Mouse (Mus musculus) kidney, adult 2 months (tissue): Measurements from ENCODE around the gene Gdpd4. TPM values are rescaled to one million over a fixed set of nuclear protein-coding genes. Genes with fewer than 3 reads are reported as not detected.

Source experiments
- DNase-seq: peaks from one replicate; pipeline ENCODE4 v3.0.0; 2021
- H3K27ac ChIP-seq: fragments of 200-500 bp; 2 replicates; pipeline ENCODE4 v1.5.1; 2012; ENCODE audit warnings: low read depth, low read length, control low read depth, inconsistent platforms; ENCODE audit not compliant: insufficient read depth
- H3K27me3 ChIP-seq: fragments of 200-500 bp; replicated peaks from 2 replicates; pipeline ENCODE4 v1.6.1; 2012; ENCODE audit warnings: mild to moderate bottlenecking, moderate library complexity, low read length, inconsistent platforms; ENCODE audit not compliant: control insufficient read depth, insufficient read depth
- H3K36me3 ChIP-seq: fragments of 200-500 bp; 2 replicates; pipeline ENCODE4 v1.6.1; 2012; ENCODE audit warnings: mild to moderate bottlenecking, moderate library complexity, low read length, inconsistent platforms; ENCODE audit not compliant: control insufficient read depth, insufficient read depth
- H3K4me1 ChIP-seq: fragments of 200-500 bp; 2 replicates; pipeline ENCODE4 v1.6.1; 2011; ENCODE audit warnings: low read length; ENCODE audit not compliant: control insufficient read depth, insufficient read depth
- H3K4me3 ChIP-seq: fragments of 200-500 bp; 2 replicates; pipeline ENCODE4 v1.5.1; 2011; ENCODE audit warnings: mild to moderate bottlenecking, low read depth, low read length, control low read depth; ENCODE audit not compliant: insufficient read depth
- CTCF ChIP-seq: fragments of 200-500 bp; conservative IDR thresholded peaks from 2 replicates; pipeline ENCODE4 v1.5.1; 2011; ENCODE audit warnings: low read depth, mild to moderate bottlenecking, control low read depth, low read length, moderate library complexity, mixed read lengths; ENCODE audit not compliant: insufficient read depth, insufficient read length
- POLR2A ChIP-seq: fragments of 200-500 bp; IDR thresholded peaks from one replicate; pipeline ENCODE4 v1.6.1; 2011; ENCODE audit warnings: low read depth, low read length, control low read depth
- WGBS: fragments of 180-500 bp; shearing (Covaris S2); methylation state at CpG from one replicate; pipeline ENCODE4 v1.1.7; 2018; 5-methylcytosine and 5-hydroxymethylcytosine counted together
- polyA plus RNA-seq: library from polyadenylated mRNA; depleted of rRNA; stranded (reverse); fragments of >200 nt; gene quantifications from 2 replicates; pipeline ENCODE4 v1.2.3, GENCODE M21; 2012

Gene Gdpd4
- polyA plus RNA-seq, 1 experiment, result not detected

DNA sequence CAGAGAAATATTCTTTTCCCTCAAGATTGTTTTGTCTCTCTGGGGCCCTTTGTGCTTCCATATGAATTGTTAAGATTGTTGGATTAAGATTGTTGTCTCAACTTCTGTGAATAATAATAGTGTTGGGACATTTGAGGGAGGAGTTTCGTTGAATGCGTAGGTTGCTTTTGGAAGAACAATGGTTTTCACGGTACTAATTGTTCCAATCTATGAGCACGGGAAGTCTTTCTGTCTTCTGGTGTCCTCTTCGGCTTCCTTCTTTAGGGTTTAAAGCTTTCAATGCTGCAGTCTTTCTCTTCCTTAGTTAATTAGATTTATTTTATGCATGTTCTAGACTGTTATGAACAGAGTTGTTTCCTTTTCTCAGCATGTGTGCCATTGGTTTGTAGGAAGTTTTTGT is 7.2 kb downstream of the Gdpd4 start:
- H3K4me3 ChIP-seq, result no peak overlapping the region
- TF ChIP-seq CTCF, result no peak
- no peak for TF ChIP-seq POLR2A
- DNase-seq, result no peak
- no peaks in the 10 kb centered on the region for H3K36me3 ChIP-seq
- no peak overlapping the region for H3K27ac ChIP-seq
- no peaks in the 10 kb centered on the region for H3K4me1 ChIP-seq
- WGBS, result 91% methylated on average over 5 of the region's 5 CpGs
- H3K27me3 ChIP-seq, result no peaks in the 10 kb centered on the region

GRCm38 (mm10) chr7:97944485-97944884 is 24.7 kb downstream of the Gdpd4 start:
- WGBS, result 90% methylated on average over 1 of the region's 1 CpGs
- TF ChIP-seq POLR2A (no peak), CTCF (no peak)

DNA sequence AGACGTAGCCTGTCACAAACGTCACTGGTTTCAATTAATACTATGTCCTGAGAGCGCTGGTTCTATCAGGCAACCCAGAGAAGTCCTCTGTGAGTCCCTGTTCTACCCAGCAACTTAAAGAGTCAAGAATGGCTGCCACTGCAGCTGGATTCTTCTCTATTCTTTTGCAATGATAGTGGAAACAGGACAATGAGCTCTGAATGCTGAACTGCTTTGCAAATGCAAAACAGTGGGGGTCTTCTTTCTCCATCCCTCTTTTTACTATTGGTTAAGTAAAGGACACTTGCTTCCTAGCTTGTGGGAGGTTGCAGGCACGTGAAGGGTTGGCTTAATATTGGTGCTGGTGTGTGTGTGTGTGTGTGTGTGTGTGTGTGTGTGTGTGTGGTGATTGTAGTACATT is 52.7 kb downstream of the Gdpd4 start:
- Histone ChIP-seq H3K4me1 (no peaks in the 10 kb centered on the region), H3K36me3 (no peaks in the 10 kb centered on the region), H3K27me3 (no peaks in the 10 kb centered on the region), H3K27ac (no peak overlapping the region), H3K4me3 (no peak overlapping the region)
- WGBS, result 44% methylated on average over 4 of the region's 4 CpGs
- TF ChIP-seq CTCF (no peak), POLR2A (no peak)
- no peak for DNase-seq

More at GRCm38 (mm10) chr7:97944485-97944884, 24.7 kb downstream of the Gdpd4 start:
- Histone ChIP-seq H3K27ac (no peak overlapping the region), H3K27me3 (no peaks in the 10 kb centered on the region), H3K36me3 (no peaks in the 10 kb centered on the region), H3K4me3 (no peak overlapping the region), H3K4me1 (no peaks in the 10 kb centered on the region)
- DNase-seq, result no peak

DNA sequence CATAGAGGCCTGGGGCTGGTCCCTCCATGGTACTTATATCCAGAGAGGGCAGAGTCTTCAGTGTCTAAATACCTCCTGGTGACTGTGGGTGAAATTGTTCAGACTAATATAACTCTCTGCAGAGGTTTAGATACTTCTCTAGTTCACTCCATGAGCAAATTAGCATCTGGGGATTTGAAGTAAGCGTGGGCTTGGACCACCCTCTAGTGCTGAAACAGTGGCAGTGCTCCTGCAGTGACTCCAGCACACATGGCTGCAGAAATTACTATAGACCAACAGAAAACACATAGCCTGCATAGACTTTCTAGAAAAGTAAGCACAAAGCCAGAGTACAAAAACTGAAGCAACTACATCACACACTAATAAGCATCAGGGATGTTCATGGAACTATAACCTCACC is 57.7 kb downstream of the Gdpd4 start:
- Histone ChIP-seq H3K27ac (no peak overlapping the region), H3K4me1 (no peaks in the 10 kb centered on the region), H3K27me3 (no peaks in the 10 kb centered on the region), H3K4me3 (no peak overlapping the region), H3K36me3 (no peaks in the 10 kb centered on the region)
- whole genome bisulfite sequencing, result 44% methylated on average over 1 of the region's 1 CpGs
- peak; percentile 90 for TF ChIP-seq CTCF
- TF ChIP-seq POLR2A, result no peak
- peak; percentile 52 for DNase-seq

DNA sequence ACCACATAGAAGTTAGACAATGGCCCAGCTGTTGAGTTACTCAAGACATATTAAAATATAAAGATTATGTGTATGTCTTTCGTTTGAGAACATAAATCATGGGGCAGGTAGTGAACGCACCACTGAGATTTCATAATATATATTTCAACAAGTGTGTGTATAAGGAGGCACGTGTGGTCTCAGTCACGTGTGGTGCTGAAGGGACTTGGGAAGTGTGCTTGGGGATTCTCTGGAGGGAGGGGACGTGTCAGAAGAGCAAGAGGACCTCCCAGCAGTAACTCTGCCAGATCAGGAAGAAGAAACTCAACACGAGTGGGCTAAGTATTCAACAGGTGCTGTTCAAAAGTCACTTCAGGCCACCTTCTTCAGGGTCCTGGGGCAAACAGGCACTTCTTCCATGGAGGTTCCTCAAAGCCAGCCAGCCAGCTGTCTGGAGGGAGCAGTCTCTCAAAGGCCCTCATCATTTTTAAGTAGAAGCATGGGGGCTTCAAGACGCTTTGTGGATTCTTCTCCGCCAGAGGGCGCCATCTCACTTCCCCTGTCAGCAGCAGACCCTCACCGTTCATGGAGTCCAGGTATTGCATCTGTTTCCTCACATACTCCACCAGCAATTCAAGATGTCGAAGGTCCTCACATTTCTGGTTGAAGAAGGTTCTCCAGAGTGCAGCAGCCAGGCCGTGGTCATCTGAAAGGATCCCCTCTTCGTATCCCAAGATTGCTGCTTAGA is 64.5 kb downstream of the Gdpd4 start:
- no peaks in the 10 kb centered on the region for H3K27me3 ChIP-seq
- peak; percentile 2 for DNase-seq

GRCm38 (mm10) chr7:98002617-98003016 is 82.9 kb downstream of the Gdpd4 start:
- no peaks in the 10 kb centered on the region for H3K27me3 ChIP-seq
- no peak for DNase-seq
- H3K27ac ChIP-seq, result no peak overlapping the region
- H3K4me3 ChIP-seq, result no peak overlapping the region
- WGBS, result 76% methylated on average over 7 of the region's 7 CpGs
- no peaks in the 10 kb centered on the region for H3K4me1 ChIP-seq
- no peak for TF ChIP-seq POLR2A
- TF ChIP-seq CTCF, result no peak
- no peaks in the 10 kb centered on the region for H3K36me3 ChIP-seq

More for the DNA sequence above, 64.5 kb downstream of the Gdpd4 start:
- H3K4me1 ChIP-seq, result no peaks in the 10 kb centered on the region
- H3K27ac ChIP-seq, result no peak overlapping the region
- 50% methylated on average over 13 of the region's 13 CpGs for WGBS
- no peak overlapping the region for H3K4me3 ChIP-seq
- no peaks in the 10 kb centered on the region for H3K36me3 ChIP-seq
- TF ChIP-seq POLR2A (no peak), CTCF (peak; percentile 45)

DNA sequence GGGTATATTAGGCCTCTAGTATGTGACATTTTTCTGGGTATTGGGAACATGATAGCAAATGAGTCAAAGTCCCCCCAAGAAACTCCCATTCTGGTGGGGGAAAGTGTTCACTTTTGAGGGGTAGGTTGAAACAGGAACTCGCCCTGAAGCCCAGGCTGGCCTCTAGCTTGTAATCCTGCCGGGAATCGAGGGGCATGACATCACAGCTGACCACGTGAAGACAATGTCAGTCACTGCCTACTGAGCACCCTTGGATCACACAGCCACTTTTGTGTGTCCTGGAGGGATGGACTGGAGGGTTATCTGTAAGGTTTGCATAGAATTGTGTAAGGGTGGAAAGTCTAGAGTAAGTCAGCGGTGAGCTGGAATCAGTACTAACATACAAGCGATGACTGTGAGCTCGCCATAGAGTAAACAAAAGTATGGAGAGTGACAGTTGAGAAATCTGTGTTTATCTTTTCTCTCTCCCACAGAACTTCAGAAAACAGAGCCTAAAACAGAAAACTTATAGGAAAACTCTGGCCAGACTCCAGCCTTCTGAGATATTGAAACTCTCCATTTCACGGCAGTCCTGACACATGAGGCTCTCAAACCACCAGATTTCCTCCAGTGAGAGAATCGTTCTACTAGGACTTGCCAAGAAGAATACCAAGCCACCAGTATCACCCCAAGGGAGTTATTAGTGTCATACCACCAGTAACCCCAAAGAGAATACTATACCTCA is 128.5 kb downstream of the Gdpd4 start:
- 79% methylated on average over 9 of the region's 9 CpGs for WGBS
- TF ChIP-seq CTCF (no peak), POLR2A (no peak)
- DNase-seq, result no peak

More for the DNA sequence above, 128.5 kb downstream of the Gdpd4 start:
- Histone ChIP-seq H3K27ac (no peak overlapping the region), H3K27me3 (no peaks in the 10 kb centered on the region), H3K36me3 (no peaks in the 10 kb centered on the region), H3K4me1 (no peaks in the 10 kb centered on the region), H3K4me3 (no peak overlapping the region)
